Mouse (Mus musculus): ENCODE measurements around the gene Zfp598.
"Not testable (repeated sequence)": the region's sequence is repeated elsewhere in the genome, so short reads cannot be mapped to it uniquely, and the experiment has no call there.

Gene Zfp598

DNA sequence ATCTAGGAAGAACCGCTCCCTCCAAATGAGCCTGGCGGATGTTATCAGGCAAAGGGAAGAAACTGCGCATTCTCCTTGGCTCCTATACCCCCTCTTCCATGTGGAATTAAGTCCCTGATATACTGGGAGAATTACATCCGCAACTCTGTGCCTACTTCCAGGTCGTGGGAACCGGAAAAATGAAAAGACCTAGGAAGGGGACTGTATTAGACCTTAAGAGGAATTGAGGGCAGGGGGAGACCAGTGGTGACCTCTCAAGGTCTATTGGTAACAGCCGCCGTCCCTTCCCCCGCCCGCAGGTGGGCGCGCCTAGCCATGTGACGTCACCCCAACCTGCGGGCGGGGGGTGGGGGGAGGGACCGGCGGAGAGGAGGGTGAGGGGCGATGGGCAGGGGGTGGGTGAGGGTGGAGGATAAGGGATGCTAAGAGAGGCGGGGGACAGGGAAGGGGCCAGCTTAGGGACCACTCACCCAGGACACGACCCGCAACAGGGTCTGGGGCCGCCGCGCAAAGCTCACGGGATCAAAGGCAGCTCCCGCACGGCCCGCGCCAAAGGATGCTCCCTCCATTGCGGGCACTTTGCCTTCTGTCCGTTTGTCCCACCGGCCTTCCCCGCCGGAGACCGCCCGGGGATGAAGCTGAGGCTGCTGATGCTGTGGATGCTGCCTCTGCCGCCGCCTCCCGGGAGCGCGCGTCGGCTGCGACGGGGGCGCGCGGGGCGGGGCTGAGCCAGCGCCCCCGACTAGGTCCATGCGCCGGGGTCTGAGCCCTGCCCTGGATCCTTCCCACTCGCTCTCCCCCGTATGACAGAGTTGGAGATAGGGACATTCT is 20.0 kb downstream of the Zfp598 start, which contains the start of gene Syngr3:
Gene Syngr3, minus strand, starts transcription at position 705 of the 831 bp plus-strand sequence.
- DNase-seq (ENCODE audit: low read depth), result peak; percentile 49

- DNase-seq (ENCODE audit: low read depth), result no peak
Observed at GRCm38 (mm10) chr17:24692385-24692784, 22.9 kb downstream of the Zfp598 start.

GRCm38 (mm10) chr17:24695326-24696010 is 26.0 kb downstream of the Zfp598 start:
- DNase-seq (ENCODE audit: low read depth), result no peak

DNA sequence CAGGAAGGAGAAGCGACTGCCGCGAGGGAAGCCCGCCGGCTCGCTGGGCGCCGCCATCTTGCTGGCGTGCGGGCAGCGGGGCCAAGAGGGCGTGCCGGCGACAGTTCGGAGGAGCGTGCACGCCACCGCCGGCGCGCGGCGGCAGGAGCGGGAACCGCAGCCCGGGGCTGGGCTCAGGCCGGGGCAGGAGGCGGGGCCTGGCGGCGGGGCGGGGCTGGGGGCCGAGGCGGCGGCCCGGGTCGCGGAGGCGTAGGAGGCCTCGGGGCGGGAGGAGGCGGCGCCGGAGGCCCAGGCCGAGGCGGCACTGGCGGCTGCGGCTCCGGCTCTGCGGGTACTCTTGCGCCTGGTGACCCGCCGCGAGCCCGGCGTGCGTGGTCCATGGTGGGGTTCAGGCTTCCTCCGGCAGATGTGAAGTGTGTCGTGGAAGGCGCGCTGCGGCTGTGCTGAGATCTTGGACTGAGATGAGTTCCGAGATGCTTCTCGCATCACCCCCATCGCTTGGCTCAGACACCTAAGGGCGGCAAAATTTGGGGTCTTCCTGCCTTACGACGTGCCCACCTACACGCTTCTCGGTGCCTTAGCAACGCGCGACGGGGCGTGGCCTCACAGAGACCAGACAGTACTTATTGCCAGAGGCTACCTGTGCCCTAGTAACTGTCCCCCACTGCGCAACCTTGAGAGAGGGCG is 26.7 kb downstream of the Zfp598 start, which contains the start of the genes Gfer and Noxo1:
Gene Gfer, minus strand, starts transcription at position 146 of the 687 bp plus-strand sequence.
Gene Noxo1, plus strand, starts transcription at position 224 of the 687 bp plus-strand sequence.
- DNase-seq (ENCODE audit: low read depth), result peak; percentile 91

- no peak for DNase-seq (ENCODE audit: low read depth)
Observed at GRCm38 (mm10) chr17:24697985-24698384, 28.5 kb downstream of the Zfp598 start.

DNA sequence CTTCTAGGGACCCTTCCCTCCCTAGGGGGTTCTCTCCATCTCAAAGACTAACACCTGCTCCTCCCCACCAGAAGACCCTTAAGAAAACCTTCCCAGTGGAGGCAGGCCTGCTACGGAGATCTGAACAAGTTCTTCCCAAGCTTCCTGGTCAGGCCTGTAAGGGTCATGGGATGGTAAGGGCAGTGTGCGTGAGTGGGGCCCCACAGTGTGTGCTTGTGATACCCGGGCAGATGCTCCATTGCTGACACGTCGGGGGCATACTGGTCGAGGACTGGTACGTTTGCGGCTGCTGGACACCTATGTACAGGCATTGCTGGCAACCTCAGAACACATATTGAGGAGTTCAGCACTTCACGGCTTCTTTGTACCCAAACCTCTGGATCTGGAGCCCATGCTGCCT is 29.2 kb downstream of the Zfp598 start:
- no peak for DNase-seq (ENCODE audit: low read depth)

DNA sequence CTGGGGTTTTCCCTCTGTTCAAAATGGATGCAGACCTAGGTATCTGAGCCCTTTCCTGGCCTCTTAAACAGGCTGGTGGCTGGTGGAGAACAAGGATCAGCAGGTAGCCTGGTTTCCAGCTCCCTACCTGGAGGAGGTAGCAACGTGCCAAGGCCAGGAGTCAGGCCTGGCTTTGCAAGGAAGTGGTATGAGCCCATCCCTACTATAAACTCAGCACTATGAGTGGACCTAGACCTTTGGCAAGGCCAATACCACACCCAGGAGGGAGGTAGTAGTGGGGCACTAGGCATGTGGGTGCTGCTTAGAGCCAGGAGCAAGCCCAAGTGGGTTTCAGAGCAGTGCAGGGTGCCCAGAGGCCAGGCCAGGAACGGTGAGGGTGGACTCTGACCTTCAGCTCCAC is 30.0 kb downstream of the Zfp598 start:
- DNase-seq (ENCODE audit: low read depth), result no peak

GRCm38 (mm10) chr17:24701251-24701650 is 31.8 kb downstream of the Zfp598 start:
- DNase-seq (ENCODE audit: low read depth), result no peak

GRCm38 (mm10) chr17:24705821-24706220 is 36.3 kb downstream of the Zfp598 start:
- no peak for DNase-seq (ENCODE audit: low read depth)

DNA sequence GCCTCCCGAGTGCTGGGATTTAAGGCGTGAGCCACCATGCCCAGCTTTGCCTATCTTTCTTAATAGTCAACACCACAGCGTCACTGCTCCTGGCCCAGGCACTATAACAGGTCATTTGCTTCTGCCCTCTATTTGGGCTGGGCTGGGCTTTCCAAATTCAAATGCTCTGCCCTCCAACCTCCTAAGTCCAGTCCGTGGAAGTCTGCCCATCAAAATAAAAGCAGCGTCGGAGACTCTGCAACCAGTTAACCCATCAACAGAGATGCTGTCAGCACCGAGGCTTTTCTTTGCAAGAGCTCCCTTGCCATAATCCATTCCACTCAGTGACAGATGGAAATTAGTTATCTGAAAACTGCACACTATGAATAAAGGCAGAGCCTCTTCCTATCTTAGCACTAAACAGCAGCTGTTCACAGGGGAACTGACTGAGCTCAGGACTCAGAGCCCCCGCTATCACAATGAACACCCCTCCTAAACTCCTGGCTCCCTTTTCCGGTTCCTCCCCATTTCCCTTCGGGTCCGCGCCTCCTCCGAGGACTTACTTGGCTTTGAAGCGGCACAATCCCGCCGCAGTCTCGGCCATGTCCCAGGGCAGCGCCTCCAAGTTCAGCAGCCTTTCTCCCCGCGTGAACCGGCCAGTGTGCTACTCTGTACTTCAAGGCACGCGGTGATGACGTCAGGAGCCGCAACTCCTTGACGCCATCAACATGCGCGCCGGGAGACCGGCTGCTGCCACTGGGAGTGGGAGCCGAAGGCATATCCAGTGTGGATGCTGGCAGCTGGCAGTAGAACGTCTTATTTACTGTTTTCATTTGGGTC is 37.7 kb downstream of the Zfp598 start, which contains the start of gene Tbl3:
Gene Tbl3, minus strand, starts transcription at position 679 of the 819 bp plus-strand sequence.
- DNase-seq (ENCODE audit: low read depth), result peak; percentile 96

- peak; percentile 73 for DNase-seq (ENCODE audit: low read depth)
Observed at GRCm38 (mm10) chr17:24707801-24708425, 38.4 kb downstream of the Zfp598 start.

DNA sequence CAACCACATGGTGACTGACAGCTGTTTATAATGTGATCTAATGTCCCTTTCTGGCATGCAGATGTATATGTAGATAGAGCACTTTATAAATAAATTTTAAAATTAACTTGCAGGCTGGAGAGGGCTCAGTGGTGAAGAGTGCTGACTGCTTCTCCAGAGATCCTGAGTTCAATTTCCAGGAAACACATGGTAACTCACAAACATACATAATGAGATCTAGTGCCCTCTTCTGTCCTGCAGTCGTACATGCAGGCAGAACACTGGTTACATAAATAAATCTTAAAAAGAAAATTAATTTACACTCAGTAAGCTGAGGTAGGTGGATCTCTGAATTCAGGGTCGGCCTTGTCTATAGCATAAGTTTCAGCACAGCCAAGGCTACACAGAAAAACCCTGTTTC is 39.2 kb downstream of the Zfp598 start:
- peak; percentile 80 for DNase-seq (ENCODE audit: low read depth)

- DNase-seq (ENCODE audit: low read depth), result no peak
Observed at GRCm38 (mm10) chr17:24715556-24715955, 46.1 kb downstream of the Zfp598 start.

DNA sequence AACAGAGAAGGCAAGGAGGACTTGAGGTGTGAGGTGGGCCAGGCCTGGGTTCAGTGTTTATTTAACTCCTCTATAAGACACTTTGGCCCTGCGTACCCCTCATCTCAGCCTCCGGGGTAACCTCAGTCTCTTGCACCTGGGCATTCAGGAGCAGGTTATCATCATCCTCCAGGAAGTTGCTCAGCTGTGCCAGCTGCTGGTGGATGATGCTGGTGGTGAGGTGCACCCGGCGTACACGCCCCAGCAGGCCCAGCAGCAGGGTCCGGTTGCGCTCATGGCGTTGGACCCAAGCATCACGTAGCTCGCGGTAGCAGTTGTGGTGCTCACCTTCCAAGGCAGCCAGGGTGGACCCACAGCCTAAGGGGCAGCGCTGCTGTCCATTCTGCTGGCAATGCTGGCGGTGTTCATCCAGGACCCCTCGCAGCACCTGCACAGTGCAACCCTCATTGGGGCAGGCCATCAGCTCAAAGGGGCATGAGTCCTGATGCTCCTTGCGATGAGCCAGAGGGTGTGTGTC is 46.7 kb downstream of the Zfp598 start:
- DNase-seq (ENCODE audit: low read depth), result no peak

- no peak for DNase-seq (ENCODE audit: low read depth)
Observed at GRCm38 (mm10) chr17:24717943-24718342, 48.5 kb downstream of the Zfp598 start, which contains the start of the genes Rnf151 and Rps2. TSS of gene Rnf151 (minus strand) at chr17:24718063. TSS of gene Rps2 (plus strand) at chr17:24718116.

- not testable (repeated sequence) for DNase-seq (ENCODE audit: low read depth)
Observed at GRCm38 (mm10) chr17:24718938-24719337, 49.5 kb downstream of the Zfp598 start.

- peak; percentile 99 for DNase-seq (ENCODE audit: low read depth)
Observed at GRCm38 (mm10) chr17:24719494-24720222, 50.2 kb downstream of the Zfp598 start.

DNA sequence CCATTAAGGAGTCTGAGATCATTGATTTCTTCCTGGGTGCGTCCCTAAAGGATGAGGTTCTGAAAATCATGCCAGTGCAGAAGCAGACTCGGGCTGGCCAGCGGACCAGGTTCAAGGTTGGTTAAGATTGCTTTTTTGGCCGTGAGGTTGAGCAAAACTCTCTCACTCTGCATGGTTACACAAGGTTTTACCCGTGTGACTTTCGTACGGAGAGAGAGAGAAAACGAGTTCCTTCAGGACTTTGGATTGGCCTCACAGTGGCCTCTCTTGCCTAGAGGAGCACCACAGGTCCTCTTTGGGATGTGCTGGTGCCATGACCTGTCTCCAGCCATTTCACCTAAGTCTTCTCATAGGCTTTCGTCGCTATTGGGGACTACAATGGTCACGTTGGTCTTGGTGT is 51.1 kb downstream of the Zfp598 start:
- DNase-seq (ENCODE audit: low read depth), result peak; percentile 50

DNA sequence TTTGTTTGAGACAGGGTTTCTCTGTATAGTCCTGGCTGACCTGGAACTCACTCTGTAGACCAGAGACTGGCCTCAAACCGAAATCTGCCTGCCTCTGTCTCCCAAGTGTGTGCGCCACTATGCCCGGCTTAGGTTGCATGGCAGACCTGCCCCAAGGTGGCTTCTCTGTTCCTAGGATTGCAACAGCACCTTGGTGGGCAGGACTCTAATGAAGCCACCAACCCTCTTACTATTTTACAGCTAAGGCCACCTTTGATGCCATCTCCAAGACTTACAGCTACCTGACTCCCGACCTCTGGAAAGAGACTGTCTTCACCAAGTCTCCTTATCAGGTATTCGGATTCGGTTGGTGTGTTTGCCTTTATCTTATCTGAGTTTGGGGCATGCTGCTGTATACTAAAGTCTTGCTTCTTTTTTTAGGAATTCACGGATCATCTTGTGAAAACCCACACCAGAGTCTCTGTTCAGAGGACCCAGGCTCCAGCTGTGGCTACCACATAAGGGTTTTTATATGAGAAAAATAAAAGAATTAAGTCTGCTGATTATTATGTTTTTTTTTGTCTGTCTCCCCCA is 52.0 kb downstream of the Zfp598 start:
- DNase-seq (ENCODE audit: low read depth), result not testable (repeated sequence)

Measured in induced T-regulatory cell, adult 2 months (primary cell).